Mouse (Mus musculus) right cerebral cortex, postnatal 25 days (tissue): Measurements from ENCODE around the gene Acly.
"Not testable (repeated sequence)": the region's sequence is repeated elsewhere in the genome, so short reads cannot be mapped to it uniquely, and the experiment has no call there.

Experiments
- DNase-seq: peaks from one replicate; pipeline ENCODE4 v3.0.0; 2022

Acly gene

GRCm38 (mm10) chr11:100544832-100545745 is 17.3 kb upstream of the Acly start, which contains the start of gene Ttc25:
Gene Ttc25 (plus strand): TSS chr11:100545607.
- DNase-seq = peak; percentile 77

GRCm38 (mm10) chr11:100541577-100541976 is 13.8 kb upstream of the Acly start:
- DNase-seq = no peak

GRCm38 (mm10) chr11:100540966-100541365 is 13.2 kb upstream of the Acly start:
- no peak for DNase-seq

GRCm38 (mm10) chr11:100536466-100536865 is 8.7 kb upstream of the Acly start:
- no peak for DNase-seq

- no peak for DNase-seq
These were observed 8.2 kb upstream of the Acly start for GRCm38 (mm10) chr11:100535996-100536395.

- not testable (repeated sequence) for DNase-seq
These were observed 7.0 kb upstream of the Acly start for GRCm38 (mm10) chr11:100534821-100535220.

GRCm38 (mm10) chr11:100534411-100534810 is 6.6 kb upstream of the Acly start:
- not testable (repeated sequence) for DNase-seq

- no peak for DNase-seq
These were observed 6.1 kb upstream of the Acly start for GRCm38 (mm10) chr11:100533871-100534270.

- DNase-seq = no peak
These were observed 770 bp upstream of the Acly start for GRCm38 (mm10) chr11:100528375-100529165.

- peak; percentile 61 for DNase-seq
These were observed 738 bp downstream of the Acly start for GRCm38 (mm10) chr11:100527066-100527457.

GRCm38 (mm10) chr11:100526052-100526816 is 1.6 kb downstream of the Acly start:
- DNase-seq = no peak

- DNase-seq = no peak
These were observed 2.7 kb downstream of the Acly start for GRCm38 (mm10) chr11:100524987-100525630.

GRCm38 (mm10) chr11:100524358-100524757 is 3.4 kb downstream of the Acly start:
- no peak for DNase-seq

- no peak for DNase-seq
These were observed 7.0 kb downstream of the Acly start for GRCm38 (mm10) chr11:100520838-100521237.

GRCm38 (mm10) chr11:100519188-100519587 is 8.6 kb downstream of the Acly start:
- no peak for DNase-seq

- no peak for DNase-seq
These were observed 9.6 kb downstream of the Acly start for GRCm38 (mm10) chr11:100518188-100518591.

GRCm38 (mm10) chr11:100516291-100516690 is 11.5 kb downstream of the Acly start:
- DNase-seq = no peak

GRCm38 (mm10) chr11:100515789-100516188 is 12.0 kb downstream of the Acly start:
- no peak for DNase-seq

- no peak for DNase-seq
These were observed 12.7 kb downstream of the Acly start for GRCm38 (mm10) chr11:100515061-100515460.

GRCm38 (mm10) chr11:100513716-100514115 is 14.1 kb downstream of the Acly start:
- DNase-seq = no peak

GRCm38 (mm10) chr11:100512384-100512783 is 15.4 kb downstream of the Acly start:
- peak; percentile 34 for DNase-seq

- DNase-seq = no peak
These were observed 17.2 kb downstream of the Acly start for GRCm38 (mm10) chr11:100510556-100510955.
